Mouse (Mus musculus): ENCODE data around the gene Chchd1.

Chchd1 gene

GRCm38 (mm10) chr14:20725660-20726339 is 23.0 kb downstream of the Chchd1 start:
- no peak for DNase-seq (ENCODE audit: low read depth, low spot score)

GRCm38 (mm10) chr14:20729871-20730270 is 27.1 kb downstream of the Chchd1 start:
- DNase-seq (ENCODE audit: low read depth, low spot score) = no peak

- DNase-seq (ENCODE audit: low read depth, low spot score) = no peak
Measured at GRCm38 (mm10) chr14:20730853-20731602, 28.2 kb downstream of the Chchd1 start.

- DNase-seq (ENCODE audit: low read depth, low spot score) = no peak
Measured at GRCm38 (mm10) chr14:20733041-20733951, 30.5 kb downstream of the Chchd1 start.

GRCm38 (mm10) chr14:20733952-20734774 is 31.4 kb downstream of the Chchd1 start, which contains the start of gene Ndst2:
Ndst2 (minus strand) TSS chr14:20734562.
- peak; percentile 77 for DNase-seq (ENCODE audit: low read depth, low spot score)

- DNase-seq (ENCODE audit: low read depth, low spot score) = no peak
Measured at GRCm38 (mm10) chr14:20735052-20735451, 32.2 kb downstream of the Chchd1 start.

- no peak for DNase-seq (ENCODE audit: low read depth, low spot score)
Measured at GRCm38 (mm10) chr14:20735892-20736390, 33.1 kb downstream of the Chchd1 start.

- DNase-seq (ENCODE audit: low read depth, low spot score) = no peak
Measured at GRCm38 (mm10) chr14:20737306-20737705, 34.5 kb downstream of the Chchd1 start.

GRCm38 (mm10) chr14:20738511-20738910 is 35.7 kb downstream of the Chchd1 start:
- no peak for DNase-seq (ENCODE audit: low read depth, low spot score)

GRCm38 (mm10) chr14:20741301-20741700 is 38.5 kb downstream of the Chchd1 start:
- DNase-seq (ENCODE audit: low read depth, low spot score) = no peak

GRCm38 (mm10) chr14:20743614-20744013 is 40.8 kb downstream of the Chchd1 start:
- no peak for DNase-seq (ENCODE audit: low read depth, low spot score)

- DNase-seq (ENCODE audit: low read depth, low spot score) = no peak
Measured at GRCm38 (mm10) chr14:20746935-20747334, 44.1 kb downstream of the Chchd1 start.

GRCm38 (mm10) chr14:20748388-20748787 is 45.6 kb downstream of the Chchd1 start:
- DNase-seq (ENCODE audit: low read depth, low spot score) = no peak

GRCm38 (mm10) chr14:20749494-20750051 is 46.8 kb downstream of the Chchd1 start:
- DNase-seq (ENCODE audit: low read depth, low spot score) = no peak

- DNase-seq (ENCODE audit: low read depth, low spot score) = no peak
Measured at GRCm38 (mm10) chr14:20750503-20750902, 47.7 kb downstream of the Chchd1 start.

GRCm38 (mm10) chr14:20753792-20754191 is 51.0 kb downstream of the Chchd1 start:
- no peak for DNase-seq (ENCODE audit: low read depth, low spot score)

All from telencephalon, adult 2 months (tissue).